Mouse (Mus musculus): ENCODE results near the gene Fryl.

DNA sequence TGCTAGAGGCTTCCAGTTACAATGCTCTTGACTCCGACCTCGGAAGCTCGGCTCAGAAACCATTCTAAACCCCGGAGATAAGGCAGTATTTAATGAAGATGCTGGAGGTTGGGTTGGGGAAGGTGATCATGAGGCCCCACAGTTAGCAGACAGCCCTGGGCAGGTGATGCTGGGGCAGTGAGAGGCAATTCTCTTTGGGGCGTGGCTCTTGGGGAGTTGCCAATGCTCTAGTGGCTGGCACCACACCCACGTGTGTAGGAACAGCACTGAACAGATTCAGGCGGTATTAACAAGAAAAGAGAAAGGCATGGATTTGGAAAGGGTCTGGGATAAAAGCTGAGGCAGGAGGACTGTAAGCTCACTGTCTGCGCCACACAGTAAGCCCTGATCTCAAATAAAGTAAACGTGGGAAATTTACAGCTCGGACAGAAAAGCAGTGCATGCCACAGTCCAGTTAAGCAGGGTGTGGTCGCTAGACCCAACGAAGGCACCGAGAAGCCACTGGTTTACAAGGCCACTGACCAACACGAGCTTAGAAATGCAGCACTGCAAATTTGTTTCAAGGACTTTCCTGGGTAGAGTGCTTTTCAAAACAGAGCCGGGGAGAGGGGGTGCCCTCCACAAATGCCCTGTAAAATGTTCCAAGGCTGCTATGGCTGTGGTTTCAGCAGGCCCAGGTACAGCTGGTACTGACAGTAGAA, 100.0 kb downstream of the Fryl start:
- no peak for TF ChIP-seq GATA1 (IDR thresholded peaks at IDR 0.05; ENCODE audit: borderline replicate concordance, low read length)
- TF ChIP-seq FLI1 (IDR thresholded peaks at IDR 0.05; ENCODE audit: low read length): no peak
